Mouse (Mus musculus): ENCODE measurements around the gene Rps6ka1. TPM values are rescaled to one million over a fixed set of nuclear protein-coding genes. Genes with fewer than 3 reads are reported as not detected.

The Rps6ka1 gene
- polyA plus RNA-seq, 1 experiment from 2014 or later: 20.9 TPM

Other genes starting within 250 kb of the Rps6ka1 start
- 1.5 and 2.5 TPM in 2 replicates for gene Zdhhc18, start 237.6 kb downstream of the Rps6ka1 start, polyA plus RNA-seq (2014; fragmentation: Nextera tagmentation; extraction: Ambion mirVana)
- 11.4 and 13.9 TPM in 2 replicates for gene Pigv, start 215.2 kb downstream of the Rps6ka1 start, polyA plus RNA-seq (2014; fragmentation: Nextera tagmentation; extraction: Ambion mirVana)
- 26.7 and 34.2 TPM in 2 replicates for gene Arid1a, start 131.0 kb downstream of the Rps6ka1 start, polyA plus RNA-seq (2014; fragmentation: Nextera tagmentation; extraction: Ambion mirVana)
- 2,081 and 2,101 TPM in 2 replicates for gene Hmgn2, start 80.9 kb upstream of the Rps6ka1 start, polyA plus RNA-seq (2014; fragmentation: Nextera tagmentation; extraction: Ambion mirVana)
- 35.3 and 35.6 TPM in 2 replicates for gene Dhdds, start 113.1 kb upstream of the Rps6ka1 start, polyA plus RNA-seq (2014; fragmentation: Nextera tagmentation; extraction: Ambion mirVana)
- gene Lin28a, start 131.0 kb upstream of the Rps6ka1 start, polyA plus RNA-seq (2014; fragmentation: Nextera tagmentation; extraction: Ambion mirVana): 0.21 and 0.30 TPM in 2 replicates
- gene Zfp683, start 166.0 kb upstream of the Rps6ka1 start, polyA plus RNA-seq (2014; fragmentation: Nextera tagmentation; extraction: Ambion mirVana): not detected in 2 replicates
- 0.52 and 1.1 TPM in 2 replicates for gene Crybg2, start 173.0 kb upstream of the Rps6ka1 start, polyA plus RNA-seq (2014; fragmentation: Nextera tagmentation; extraction: Ambion mirVana)
- gene Cd52, start 207.3 kb upstream of the Rps6ka1 start, polyA plus RNA-seq (2014; fragmentation: Nextera tagmentation; extraction: Ambion mirVana): 3.9 and 6.2 TPM in 2 replicates
- gene Ubxn11, start 214.8 kb upstream of the Rps6ka1 start, polyA plus RNA-seq (2014; fragmentation: Nextera tagmentation; extraction: Ambion mirVana): 2.0 and 3.2 TPM in 2 replicates
- 179 and 220 TPM in 2 replicates for gene Sh3bgrl3, start 241.0 kb upstream of the Rps6ka1 start, polyA plus RNA-seq (2014; fragmentation: Nextera tagmentation; extraction: Ambion mirVana)